Mouse (Mus musculus): ENCODE measurements around the gene Col4a3.

Gene Col4a3

GRCm38 (mm10) chr1:82687931-82688330, 101.2 kb downstream of the Col4a3 start:
- DNase-seq, result no peak

GRCm38 (mm10) chr1:82695915-82696314, 109.2 kb downstream of the Col4a3 start:
- no peak for DNase-seq

GRCm38 (mm10) chr1:82717816-82718512, 131.2 kb downstream of the Col4a3 start:
- DNase-seq, result peak; percentile 9 to 37

GRCm38 (mm10) chr1:82724339-82725025, 137.8 kb downstream of the Col4a3 start, which contains the start of gene Mff:
Gene Mff (plus strand): TSS chr1:82724890.
- peak; percentile 94 to 96 for DNase-seq

- no peak for DNase-seq
Measured at GRCm38 (mm10) chr1:82725026-82725874, 138.5 kb downstream of the Col4a3 start.

- no peak for DNase-seq
Measured at GRCm38 (mm10) chr1:82725875-82726185, 139.1 kb downstream of the Col4a3 start.

- no peak for DNase-seq
Measured at GRCm38 (mm10) chr1:82726482-82726881, 139.8 kb downstream of the Col4a3 start.

- DNase-seq, result no peak
Measured at GRCm38 (mm10) chr1:82733357-82733756, 146.6 kb downstream of the Col4a3 start.

- DNase-seq, result no peak
Measured at GRCm38 (mm10) chr1:82738066-82738465, 151.3 kb downstream of the Col4a3 start.

- no peak for DNase-seq
Measured at GRCm38 (mm10) chr1:82741539-82741938, 154.8 kb downstream of the Col4a3 start.

- DNase-seq, result no peak
Measured at GRCm38 (mm10) chr1:82743962-82744361, 157.2 kb downstream of the Col4a3 start.

- DNase-seq, result no peak
Measured at GRCm38 (mm10) chr1:82746408-82746807, 159.7 kb downstream of the Col4a3 start.

GRCm38 (mm10) chr1:82747714-82748452, 161.2 kb downstream of the Col4a3 start:
- DNase-seq, result no peak

- DNase-seq, result no peak
Measured at GRCm38 (mm10) chr1:82759520-82759919, 172.8 kb downstream of the Col4a3 start.

GRCm38 (mm10) chr1:82761454-82762169, 174.9 kb downstream of the Col4a3 start:
- DNase-seq, result no peak

- DNase-seq, result no peak
Measured at GRCm38 (mm10) chr1:82762274-82762673, 175.6 kb downstream of the Col4a3 start.

GRCm38 (mm10) chr1:82766227-82766626, 179.5 kb downstream of the Col4a3 start:
- no peak for DNase-seq

- DNase-seq, result no peak
Measured at GRCm38 (mm10) chr1:82766641-82767040, 179.9 kb downstream of the Col4a3 start.

GRCm38 (mm10) chr1:82768269-82768668, 181.5 kb downstream of the Col4a3 start, which contains the start of gene Tm4sf20:
Gene Tm4sf20 (minus strand): TSS chr1:82768461.
- no peak for DNase-seq

- no peak for DNase-seq
Measured at GRCm38 (mm10) chr1:82771022-82771586, 184.4 kb downstream of the Col4a3 start, which contains the start of gene Gm47791. Gene Gm47791 (minus strand): TSS chr1:82771243.

All from lung, postnatal 4 days (tissue).